In genomic region chr15:83845734-83846133, GRCm38 (mm10) we compare ENCODE assay signal across 11 mouse cellular contexts.
DNase-seq lines count a peak whose midpoint lies in the region; ATAC-seq and TF ChIP-seq lines count a peak whose summit lies in the region.
"Had no signal": no experiment of that assay in that cellular context is flagged by ENCODE, and none has a peak within 500 bp of the region (broad histone marks: within the 10 kb centered on the region; RNA-seq: fewer than 3 reads in every experiment).

No protein-coding gene starts in this region.

- no peak overlapping the region; the same call in 1 of the 2 replicates for H3K4me2 ChIP-seq in midbrain, postnatal 0 days (ENCODE audit: low read depth, low read length, poor library complexity, severe bottlenecking)
- H3K4me2 ChIP-seq in forebrain, embryonic 16.5 days (ENCODE audit: low read length), result no peak overlapping the region
- H3K4me2 ChIP-seq: embryonic facial prominence, embryonic 15.5 days; heart, embryonic 15.5 days had no signal

- 54% methylated on average over 11 of the region's 11 CpGs for WGBS in midbrain, embryonic 10.5 days
- WGBS in midbrain, postnatal 0 days, result 30% methylated on average over 11 of the region's 11 CpGs
- WGBS in forebrain, embryonic 16.5 days, result 19% methylated on average over 11 of the region's 11 CpGs

- no peak overlapping the region for H3K9ac ChIP-seq in midbrain, postnatal 0 days (replicated peaks; ENCODE audit: low read length, poor library complexity, severe bottlenecking)
- no peak overlapping the region for H3K9ac ChIP-seq in forebrain, embryonic 16.5 days (replicated peaks; ENCODE audit: low read depth, low read length)
- H3K9ac ChIP-seq: embryonic facial prominence, embryonic 15.5 days; heart, embryonic 15.5 days had no signal

- H3K9me3 ChIP-seq in midbrain, embryonic 10.5 days (replicated peaks), result no peaks in the 10 kb centered on the region
- no peaks in the 10 kb centered on the region for H3K9me3 ChIP-seq in midbrain, postnatal 0 days (ENCODE audit: low read length)
- H3K9me3 ChIP-seq in forebrain, embryonic 16.5 days (ENCODE audit: control insufficient read depth, low read length), result no peaks in the 10 kb centered on the region
- H3K9me3 ChIP-seq: embryonic facial prominence, embryonic 15.5 days; heart, embryonic 15.5 days had no signal

- H3K4me1 ChIP-seq in midbrain, embryonic 10.5 days, result peaks cover 68% of the 10 kb centered on the region
- peaks cover 18% of the 10 kb centered on the region; the same call in 1 of the 2 replicates for H3K4me1 ChIP-seq in midbrain, postnatal 0 days (ENCODE audit: insufficient read depth, low read length)
- H3K4me1 ChIP-seq in forebrain, embryonic 16.5 days (replicated peaks; ENCODE audit: control insufficient read depth, insufficient read depth, low read length), result peaks cover 95% of the 10 kb centered on the region

- H3K4me3 ChIP-seq in midbrain, embryonic 10.5 days, result no peak overlapping the region
- H3K4me3 ChIP-seq in midbrain, postnatal 0 days (ENCODE audit: low read depth, low read length), result no peak overlapping the region
- H3K4me3 ChIP-seq in forebrain, embryonic 16.5 days (replicated peaks; ENCODE audit: low read length), result no peak overlapping the region
- H3K4me3 ChIP-seq: embryonic facial prominence, embryonic 15.5 days; heart, embryonic 15.5 days had no signal

- H3K27me3 ChIP-seq in midbrain, embryonic 10.5 days (ENCODE audit: low read depth, poor library complexity, severe bottlenecking), result peaks cover 22% of the 10 kb centered on the region
- 0 out of 2 replicates have a peak, but pooled peaks cover 4% of the 10 kb centered on the region for H3K27me3 ChIP-seq in midbrain, postnatal 0 days (ENCODE audit: insufficient read depth, low read length)
- H3K27me3 ChIP-seq in forebrain, embryonic 16.5 days (replicated peaks; ENCODE audit: control insufficient read depth, insufficient read depth, low read length), result no peaks in the 10 kb centered on the region

- H3K36me3 ChIP-seq in midbrain, embryonic 10.5 days, result no peaks in the 10 kb centered on the region
- no peaks in the 10 kb centered on the region for H3K36me3 ChIP-seq in midbrain, postnatal 0 days (ENCODE audit: insufficient read depth, low read length)
- no peaks in the 10 kb centered on the region for H3K36me3 ChIP-seq in forebrain, embryonic 16.5 days (ENCODE audit: control insufficient read depth, insufficient read depth)
- H3K36me3 ChIP-seq: embryonic facial prominence, embryonic 15.5 days; G1E; heart, embryonic 15.5 days had no signal

- peak overlapping the region; percentile 61 for H3K27ac ChIP-seq in midbrain, embryonic 10.5 days (replicated peaks)
- H3K27ac ChIP-seq in midbrain, postnatal 0 days (ENCODE audit: low read depth, low read length), result no peak overlapping the region
- H3K27ac ChIP-seq in forebrain, embryonic 16.5 days (ENCODE audit: low read length), result peak overlapping the region; percentile 73
- H3K27ac ChIP-seq: embryonic facial prominence, embryonic 15.5 days; heart, embryonic 15.5 days had no signal

- DNase-seq in midbrain, embryonic 10.5 days (ENCODE audit: low spot score), result no peak
- no peak for DNase-seq in midbrain, postnatal 0 days (ENCODE audit: low spot score)
- DNase-seq in mesoderm, embryonic 11.5 days (ENCODE audit: low read depth, low spot score), result peak; percentile 10
- no peak for DNase-seq in testis, postnatal 14 days (ENCODE audit: low spot score)
- DNase-seq: adrenal gland, postnatal 25 days had no signal

- ATAC-seq in midbrain, postnatal 0 days (ENCODE audit: low FRiP score), result no peak
- ATAC-seq in forebrain, embryonic 16.5 days, result peak; percentile 43
- no peak for ATAC-seq in megakaryocyte progenitor cell, adult 5-6 weeks (replicated peaks; ENCODE audit: poor library complexity)
- ATAC-seq in monocyte, adult 5-6 weeks (replicated peaks; ENCODE audit: insufficient number of reproducible peaks, low FRiP score, low TSS enrichment, poor library complexity, severe bottlenecking), result no peak

- no peak for TF ChIP-seq CTCF in midbrain, postnatal 0 days (IDR thresholded peaks at IDR 0.05)
